Mouse (Mus musculus) stomach, embryonic 16.5 days (tissue): Measurements from ENCODE around the gene Rspo4. TPM values are rescaled to one million over a fixed set of nuclear protein-coding genes. Genes with fewer than 3 reads are reported as not detected.

ENCODE experiments used
- ATAC-seq: fragments of 200-750 bp; cut with Nextera tagmentation; 2 replicates; pipeline ENCODE4 v1.8.0; 2017; ENCODE audit warnings: moderate number of reproducible peaks, moderate TSS enrichment; ENCODE audit not compliant: insufficient read depth, low FRiP score
- H3K27ac ChIP-seq: fragments of 300-500 bp; sonication (generic); 2 replicates; pipeline ENCODE4 v1.5.1; 2014; ENCODE audit warnings: low read length
- H3K27me3 ChIP-seq: fragments of 300-500 bp; sonication (generic); 2 replicates; pipeline ENCODE4 v1.6.1; 2014; ENCODE audit warnings: low read length, control low read depth, mixed read lengths; ENCODE audit not compliant: control insufficient read depth, insufficient read depth
- H3K36me3 ChIP-seq: fragments of 300-500 bp; sonication (generic); 2 replicates; pipeline ENCODE4 v1.6.1; 2014; ENCODE audit warnings: low read length; ENCODE audit not compliant: control insufficient read depth, insufficient read depth
- H3K4me1 ChIP-seq: fragments of 300-500 bp; sonication (generic); 2 replicates; pipeline ENCODE4 v1.6.1; 2014; ENCODE audit warnings: low read length, control low read depth, mixed read lengths; ENCODE audit not compliant: control insufficient read depth, insufficient read depth
- H3K4me2 ChIP-seq: fragments of 300-500 bp; sonication (generic); 2 replicates; pipeline ENCODE4 v1.6.1; 2014; ENCODE audit warnings: low read depth, low read length, mixed read lengths
- H3K4me3 ChIP-seq: fragments of 300-500 bp; sonication (generic); replicated peaks from 2 replicates; pipeline ENCODE4 v1.5.1; 2014; ENCODE audit warnings: mild to moderate bottlenecking, low read length
- H3K9ac ChIP-seq: fragments of 300-500 bp; sonication (generic); 2 replicates; pipeline ENCODE4 v1.6.1; 2014; ENCODE audit warnings: low read length
- H3K9me3 ChIP-seq: fragments of 300-500 bp; sonication (generic); replicated peaks from 2 replicates; pipeline ENCODE4 v1.6.1; 2016; ENCODE audit warnings: low read length, control low read depth; ENCODE audit not compliant: control insufficient read depth
- WGBS: fragments of 180-500 bp; shearing (Covaris S2); extraction: QIAGEN DNeasy Blood & Tissue Kit; methylation state at CpG from one replicate; pipeline ENCODE4 v1.1.7; 2014; 5-methylcytosine and 5-hydroxymethylcytosine counted together
- polyA plus RNA-seq: library from polyadenylated mRNA; unstranded; fragments of >200 nt; fragmentation: Nextera tagmentation; extraction: Ambion mirVana; gene quantifications from 2 replicates; pipeline ENCODE4 v1.2.1, GENCODE M21; 2015

Rspo4 gene
- polyA plus RNA-seq, 1 experiment from 2014 or later, result 0.09 TPM

DNA sequence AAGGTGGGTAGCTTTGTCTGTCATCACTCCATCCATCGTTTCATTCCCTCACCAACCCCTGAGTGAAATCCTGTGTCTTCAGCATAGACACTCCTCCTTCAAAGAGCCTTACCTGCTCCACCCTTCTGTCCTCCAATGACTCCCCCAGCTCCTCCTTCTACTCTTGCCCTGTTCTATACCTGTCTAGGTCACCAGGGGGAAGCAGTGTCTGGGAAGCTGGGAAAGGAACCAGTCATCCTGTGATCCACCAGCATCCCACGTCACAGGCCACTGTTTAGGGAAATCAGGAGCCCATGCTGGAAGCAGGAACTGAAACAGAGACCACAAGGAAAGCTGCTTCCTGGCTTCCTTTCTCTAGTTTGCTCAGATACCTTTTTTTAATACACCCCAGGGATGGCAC lies 37.0 kb downstream of the Rspo4 start:
- Histone ChIP-seq H3K36me3 (no peaks in the 10 kb centered on the region), H3K9me3 (no peaks in the 10 kb centered on the region), H3K4me1 (no peaks in the 10 kb centered on the region), H3K27ac (no peak overlapping the region), H3K9ac (no peak overlapping the region), H3K4me2 (no peak overlapping the region), H3K27me3 (no peaks in the 10 kb centered on the region), H3K4me3 (no peak overlapping the region)
- no peak for ATAC-seq
- WGBS, result 49% methylated on average over 2 of the region's 2 CpGs

DNA sequence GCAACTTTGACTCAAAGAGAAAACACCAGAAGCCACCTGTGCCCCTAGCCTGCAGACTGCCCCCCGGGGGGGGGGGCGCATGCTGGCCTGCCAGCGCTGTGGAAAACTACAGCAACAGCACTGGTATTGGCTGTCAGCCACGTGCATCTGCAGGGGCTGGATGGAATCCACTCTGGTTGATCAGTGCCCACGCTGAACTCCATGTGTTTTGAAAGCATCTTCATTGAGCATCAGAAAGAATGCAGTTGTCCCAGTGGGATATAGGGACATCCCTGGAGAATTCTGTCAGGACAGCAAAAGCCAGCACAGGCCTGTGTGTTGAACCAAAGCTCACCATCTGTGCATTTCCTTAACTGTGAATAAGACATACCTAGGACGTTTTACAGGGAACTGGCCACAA lies 48.3 kb downstream of the Rspo4 start:
- Histone ChIP-seq H3K4me2 (no peak overlapping the region), H3K36me3 (no peaks in the 10 kb centered on the region), H3K4me3 (no peak overlapping the region), H3K9ac (no peak overlapping the region), H3K4me1 (no peaks in the 10 kb centered on the region), H3K27ac (no peak overlapping the region), H3K27me3 (no peaks in the 10 kb centered on the region), H3K9me3 (no peaks in the 10 kb centered on the region)
- WGBS, result 53% methylated on average over 6 of the region's 6 CpGs
- ATAC-seq, result no peak

DNA sequence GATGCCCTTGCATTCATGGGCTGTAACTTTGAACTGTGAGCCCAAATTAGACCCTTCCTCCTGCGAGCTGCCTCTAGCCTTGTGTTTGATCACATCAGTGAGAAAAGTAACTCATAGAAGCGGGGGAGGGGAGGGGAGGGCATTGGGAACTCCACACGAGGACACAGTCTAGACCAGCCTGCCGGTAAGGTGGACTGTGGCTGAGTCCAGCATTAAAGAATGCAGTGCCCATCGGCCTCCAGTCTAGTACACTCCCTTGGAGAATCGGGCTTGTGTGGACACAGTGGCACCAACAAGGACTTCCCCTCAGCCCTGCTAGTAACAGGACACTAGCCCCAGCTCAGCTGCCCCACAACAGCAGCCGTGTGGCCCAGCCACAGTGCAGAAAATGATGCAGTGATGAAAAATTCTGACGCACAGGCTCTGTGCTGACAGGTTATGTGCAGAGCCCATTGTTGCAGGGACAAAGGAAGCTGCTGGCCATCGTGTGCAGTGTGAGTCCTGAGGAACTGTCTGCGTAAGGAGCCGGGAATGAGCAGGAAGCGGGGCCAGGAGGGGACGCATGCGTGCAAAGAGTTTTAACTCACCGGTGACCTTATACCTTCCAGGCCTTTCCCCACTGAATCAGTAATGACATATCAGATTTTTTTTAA lies 50.5 kb downstream of the Rspo4 start:
- no peak for ATAC-seq
- Histone ChIP-seq H3K36me3 (no peaks in the 10 kb centered on the region), H3K4me3 (no peak overlapping the region), H3K27me3 (no peaks in the 10 kb centered on the region), H3K9ac (no peak overlapping the region), H3K4me2 (no peak overlapping the region), H3K27ac (no peak overlapping the region; the same call in 1 of the 2 replicates), H3K4me1 (no peaks in the 10 kb centered on the region), H3K9me3 (no peaks in the 10 kb centered on the region)
- WGBS, result 52% methylated on average over 15 of the region's 15 CpGs

DNA sequence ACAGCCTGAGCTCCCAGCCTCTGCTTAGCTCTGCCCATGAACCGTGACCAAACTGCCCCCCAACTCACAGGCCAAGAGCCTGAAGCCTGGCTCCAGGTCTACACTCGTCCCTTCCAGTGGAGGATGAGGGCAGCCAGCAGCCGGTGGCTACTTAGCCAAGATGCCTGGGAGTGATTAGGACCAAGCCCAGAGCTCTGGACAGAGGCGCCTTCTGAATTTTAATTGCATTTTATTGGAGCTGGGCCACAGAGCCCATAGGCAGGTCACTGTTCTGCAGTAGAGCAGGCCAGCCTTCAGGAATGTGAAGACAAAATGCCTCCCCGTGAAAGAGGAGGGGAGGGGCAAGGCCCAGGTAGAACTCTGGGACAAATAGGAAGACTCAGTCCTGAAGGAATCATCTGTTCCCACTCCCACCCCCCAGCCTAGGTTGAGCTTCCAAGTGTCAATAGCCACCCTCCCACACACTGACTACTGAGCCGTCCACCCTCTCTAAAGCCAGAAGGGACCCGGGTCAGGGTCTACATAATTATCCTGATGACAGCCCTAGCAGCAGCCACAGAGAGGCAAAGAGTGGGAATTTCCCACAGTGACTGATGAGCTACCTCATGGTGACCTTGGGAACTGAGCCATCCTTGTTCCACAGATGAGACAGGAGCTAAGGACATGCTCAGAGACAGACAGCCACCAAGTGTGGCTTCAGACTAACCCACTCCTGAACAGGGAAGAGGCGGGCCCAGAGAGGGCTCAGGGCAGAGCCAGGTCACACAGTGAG lies 51.7 kb downstream of the Rspo4 start:
- no peaks in the 10 kb centered on the region for H3K36me3 ChIP-seq
- no peak overlapping the region for H3K4me3 ChIP-seq
- no peaks in the 10 kb centered on the region for H3K27me3 ChIP-seq
- H3K9ac ChIP-seq, result no peak overlapping the region
- ATAC-seq, result no peak
- H3K4me1 ChIP-seq, result no peaks in the 10 kb centered on the region
- no peak overlapping the region for H3K4me2 ChIP-seq
- H3K9me3 ChIP-seq, result no peaks in the 10 kb centered on the region
- 66% methylated on average over 8 of the region's 8 CpGs for WGBS
- no peak overlapping the region for H3K27ac ChIP-seq

DNA sequence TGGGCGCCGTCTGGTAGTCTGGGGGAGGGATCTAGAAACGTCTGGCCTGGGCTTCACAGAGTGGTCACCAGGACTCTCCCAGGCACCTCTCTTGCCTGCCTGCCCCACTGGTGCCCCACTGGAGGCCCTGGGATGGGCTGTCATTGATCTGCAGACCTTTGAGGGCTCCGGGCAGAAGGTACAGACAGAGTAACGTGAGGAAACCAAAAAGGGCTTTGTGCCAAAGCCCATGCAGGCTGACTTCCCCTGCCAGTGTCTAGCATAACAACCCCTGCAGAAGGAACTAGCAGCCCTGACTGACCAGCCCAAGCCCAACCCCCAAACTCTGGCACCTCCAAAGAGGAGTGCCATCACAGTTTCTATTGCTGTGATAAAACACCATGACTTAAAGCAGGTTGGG lies 53.2 kb downstream of the Rspo4 start:
- Histone ChIP-seq H3K4me1 (no peaks in the 10 kb centered on the region), H3K27ac (no peak overlapping the region), H3K36me3 (no peaks in the 10 kb centered on the region), H3K9me3 (no peaks in the 10 kb centered on the region), H3K27me3 (no peaks in the 10 kb centered on the region), H3K4me3 (no peak overlapping the region), H3K9ac (no peak overlapping the region), H3K4me2 (no peak overlapping the region)
- 66% methylated on average over 5 of the region's 5 CpGs for WGBS
- ATAC-seq, result 0 out of 2 replicates have a peak, but pooled peaks have one; percentile 22

DNA sequence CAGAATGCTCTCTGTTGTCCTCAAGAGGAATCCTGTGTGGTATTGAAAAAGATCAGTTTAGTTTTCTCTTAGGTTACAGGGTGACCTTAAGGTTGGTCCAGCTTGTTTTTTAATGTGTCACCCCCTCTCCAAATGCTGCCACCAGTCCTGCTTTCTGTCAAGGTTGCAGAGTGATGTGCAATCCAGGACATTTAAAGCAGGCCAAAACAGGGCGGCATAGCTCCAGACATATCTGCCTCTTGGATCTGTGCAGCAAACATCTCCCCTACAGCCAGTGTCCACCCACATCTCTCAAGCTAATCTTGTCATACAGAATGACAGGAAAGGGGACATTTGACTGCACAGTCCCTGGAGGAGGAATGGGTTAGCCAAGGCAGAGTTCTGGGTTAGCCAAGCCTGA lies 55.4 kb downstream of the Rspo4 start:
- Histone ChIP-seq H3K36me3 (no peaks in the 10 kb centered on the region), H3K27ac (no peak overlapping the region), H3K4me2 (no peak overlapping the region), H3K27me3 (no peaks in the 10 kb centered on the region), H3K4me1 (no peaks in the 10 kb centered on the region), H3K9ac (no peak overlapping the region), H3K9me3 (no peaks in the 10 kb centered on the region), H3K4me3 (no peak overlapping the region)
- no peak for ATAC-seq
- 60% methylated on average over 1 of the region's 1 CpGs for WGBS

DNA sequence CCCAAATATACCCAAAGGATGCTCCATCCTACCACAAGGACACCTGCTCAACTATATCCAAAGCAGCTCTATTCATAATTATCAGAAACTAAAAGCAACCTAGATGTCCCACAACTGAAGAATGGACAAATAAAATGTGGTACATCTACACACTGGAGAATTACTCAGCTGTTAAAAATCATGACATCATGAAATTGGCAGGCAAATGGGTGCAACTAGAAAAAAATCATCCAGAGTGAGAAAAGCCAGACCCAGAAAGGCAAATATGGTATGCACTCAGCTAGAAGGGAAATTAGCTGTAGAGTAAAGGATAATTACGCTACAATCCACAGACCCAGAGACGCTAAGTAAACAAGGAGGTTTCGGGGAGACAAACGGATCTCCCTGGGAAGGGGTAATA lies 58.1 kb downstream of the Rspo4 start:
- no peak for ATAC-seq
- 30% methylated on average over 4 of the region's 4 CpGs for WGBS
- H3K4me2 ChIP-seq, result no peak overlapping the region
- H3K4me3 ChIP-seq, result no peak overlapping the region
- no peaks in the 10 kb centered on the region for H3K27me3 ChIP-seq
- H3K36me3 ChIP-seq, result no peaks in the 10 kb centered on the region
- H3K27ac ChIP-seq, result no peak overlapping the region
- no peaks in the 10 kb centered on the region for H3K4me1 ChIP-seq
- no peaks in the 10 kb centered on the region for H3K9me3 ChIP-seq
- H3K9ac ChIP-seq, result no peak overlapping the region

DNA sequence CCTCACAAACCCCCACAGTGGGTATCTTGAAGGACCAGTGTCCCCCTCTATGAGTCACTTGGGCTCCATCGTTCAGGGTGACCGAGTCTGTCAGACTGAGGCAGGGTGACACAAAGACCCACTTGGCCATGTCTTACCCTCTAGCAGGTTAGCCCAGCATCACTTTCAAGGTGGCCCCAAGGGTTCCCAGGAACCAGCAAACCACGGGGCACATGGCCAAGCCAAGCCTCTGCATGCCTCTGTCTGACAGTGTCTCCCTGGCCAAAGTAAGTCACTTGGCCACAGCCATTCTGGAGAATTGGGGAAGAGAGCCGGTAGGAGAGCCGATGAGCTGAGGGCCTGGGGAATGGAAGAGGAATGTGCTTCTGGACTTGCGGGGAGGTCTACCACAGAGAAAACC lies 60.5 kb downstream of the Rspo4 start:
- no peak overlapping the region for H3K4me2 ChIP-seq
- ATAC-seq, result no peak
- H3K9me3 ChIP-seq, result no peaks in the 10 kb centered on the region
- no peaks in the 10 kb centered on the region for H3K27me3 ChIP-seq
- WGBS, result 88% methylated on average over 6 of the region's 6 CpGs
- no peak overlapping the region for H3K9ac ChIP-seq
- no peaks in the 10 kb centered on the region for H3K36me3 ChIP-seq
- H3K27ac ChIP-seq, result no peak overlapping the region
- no peaks in the 10 kb centered on the region for H3K4me1 ChIP-seq
- H3K4me3 ChIP-seq, result no peak overlapping the region

DNA sequence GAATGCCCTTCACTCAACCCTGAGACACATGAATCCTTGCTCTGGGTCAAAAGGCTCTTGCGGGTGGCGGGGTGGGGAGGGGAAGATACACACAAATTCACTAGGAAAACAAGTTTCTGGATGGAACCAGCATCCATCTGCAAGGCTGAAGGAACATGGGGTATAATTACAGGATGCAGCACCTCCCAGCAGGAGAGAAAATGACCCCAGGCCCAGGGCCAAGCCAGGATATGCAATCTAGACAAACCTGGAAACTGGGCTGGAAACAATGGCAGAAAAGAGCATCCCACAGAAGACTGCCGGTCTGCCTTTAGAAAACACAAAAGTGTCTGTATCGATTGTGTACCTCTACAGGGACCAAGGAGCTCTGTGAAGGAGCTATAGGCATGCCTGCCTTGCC lies 61.2 kb downstream of the Rspo4 start:
- H3K4me2 ChIP-seq, result no peak overlapping the region
- no peaks in the 10 kb centered on the region for H3K36me3 ChIP-seq
- no peaks in the 10 kb centered on the region for H3K9me3 ChIP-seq
- H3K9ac ChIP-seq, result no peak overlapping the region
- no peaks in the 10 kb centered on the region for H3K27me3 ChIP-seq
- H3K27ac ChIP-seq, result no peak overlapping the region
- no peaks in the 10 kb centered on the region for H3K4me1 ChIP-seq
- no peak for ATAC-seq
- no peak overlapping the region for H3K4me3 ChIP-seq
- WGBS, result 67% methylated on average over 4 of the region's 4 CpGs
